Mouse (Mus musculus) heart, postnatal 0 days (tissue): ENCODE results near the gene Psmc5.

ENCODE experiments used
- CTCF ChIP-seq: IDR thresholded peaks from 2 replicates; pipeline ENCODE4 v1.5.1; 2016; ENCODE audit warnings: antibody characterized with exemption, control low read depth, low read depth
- EP300 ChIP-seq: IDR thresholded peaks from 2 replicates; pipeline ENCODE4 v1.6.1; 2016; ENCODE audit warnings: antibody characterized with exemption, low read depth

- TF ChIP-seq CTCF = no peak
- TF ChIP-seq EP300 = no peak
Observed at GRCm38 (mm10) chr11:106301765-106302164, 45.8 kb downstream of the Psmc5 start, which contains the start of gene Gh.
